Mouse (Mus musculus) liver, embryonic 18 days (tissue): ENCODE results near the gene Ccsap. TPM values are rescaled to one million over a fixed set of nuclear protein-coding genes. Genes with fewer than 3 reads are reported as not detected.

ENCODE experiments used
- polyA plus RNA-seq: library from polyadenylated mRNA; depleted of rRNA; stranded (reverse); fragments of >200 nt; gene quantifications from 2 replicates; pipeline ENCODE4 v1.2.3, GENCODE M21; 2012; rRNA removed

Gene Ccsap
- polyA plus RNA-seq: 2.0 and 2.1 TPM in 2 replicates

GRCm38 (mm10) chr8:123859648-123860259, at the start of gene Ccsap:
Ccsap (minus strand) TSS chr8:123860209.

GRCm38 (mm10) chr8:123894502-123895097, 34.6 kb upstream of the Ccsap start, which contains the start of gene Acta1:
Acta1 (minus strand) TSS chr8:123894751.

GRCm38 (mm10) chr8:123805718-123806373, 54.2 kb downstream of the Ccsap start, which contains the start of gene Rab4a:
Rab4a (plus strand) TSS chr8:123805985.

Other genes starting within 250 kb of the Ccsap start
- gene Rhou, start 206.3 kb downstream of the Ccsap start, polyA plus RNA-seq: 6.9 and 9.4 TPM in 2 replicates
- gene Rab4a, start 54.2 kb downstream of the Ccsap start, polyA plus RNA-seq: 23.9 and 28.6 TPM in 2 replicates
- gene Acta1, start 34.5 kb upstream of the Ccsap start, polyA plus RNA-seq: 0.89 and 4.7 TPM in 2 replicates
- gene Nup133, start 89.1 kb upstream of the Ccsap start, polyA plus RNA-seq: 8.7 and 9.0 TPM in 2 replicates
- 41.5 and 42.0 TPM in 2 replicates for gene Abcb10, start 122.9 kb upstream of the Ccsap start, polyA plus RNA-seq
- gene Taf5l, start 161.2 kb upstream of the Ccsap start, polyA plus RNA-seq: 15.9 and 16.6 TPM in 2 replicates
- gene Urb2, start 161.3 kb upstream of the Ccsap start, polyA plus RNA-seq: 2.9 and 3.6 TPM in 2 replicates